Mouse (Mus musculus) forebrain, embryonic 10.5 days (tissue): ENCODE data around the gene Rasgef1b. TPM values are rescaled to one million over a fixed set of nuclear protein-coding genes. Genes with fewer than 3 reads are reported as not detected.

ENCODE experiments used
- DNase-seq: peaks from one replicate; pipeline ENCODE4 v3.0.0-alpha.2; 2017; ENCODE audit warnings: low spot score; ENCODE audit errors: extremely low spot score
- H3K27ac ChIP-seq: fragments of 300-500 bp; sonication (generic); 2 replicates; pipeline ENCODE4 v1.5.1; 2016; ENCODE audit warnings: mild to moderate bottlenecking
- H3K27me3 ChIP-seq: fragments of 300-500 bp; sonication (generic); 2 replicates; pipeline ENCODE4 v1.6.1; 2016; ENCODE audit warnings: mild to moderate bottlenecking; ENCODE audit not compliant: poor library complexity, severe bottlenecking
- H3K36me3 ChIP-seq: fragments of 300-500 bp; sonication (generic); replicated peaks from 2 replicates; pipeline ENCODE4 v1.6.1; 2016; ENCODE audit warnings: mild to moderate bottlenecking, moderate library complexity
- H3K4me1 ChIP-seq: fragments of 300-500 bp; sonication (generic); 2 replicates; pipeline ENCODE4 v1.6.1; 2016
- H3K4me3 ChIP-seq: fragments of 300-500 bp; sonication (generic); 2 replicates; pipeline ENCODE4 v1.5.1; 2016; ENCODE audit warnings: mild to moderate bottlenecking, moderate library complexity
- H3K9me3 ChIP-seq: fragments of 300-500 bp; sonication (generic); 2 replicates; pipeline ENCODE4 v1.6.1; 2016; ENCODE audit warnings: mild to moderate bottlenecking, moderate library complexity
- WGBS: fragments of 180-500 bp; shearing (Covaris S2); methylation state at CpG from one replicate; pipeline ENCODE4 v1.1.7; 2016; 5-methylcytosine and 5-hydroxymethylcytosine counted together
- polyA plus RNA-seq: library from polyadenylated mRNA; unstranded; fragments of >200 nt; fragmentation: Nextera tagmentation; extraction: Ambion mirVana; gene quantifications from 2 replicates; pipeline ENCODE4 v1.2.1, GENCODE M21; 2016

Rasgef1b gene
- polyA plus RNA-seq, 1 experiment from 2014 or later = 9.5 TPM

GRCm38 (mm10) chr5:99689909-99690308, 39.0 kb downstream of the Rasgef1b start:
- Histone ChIP-seq H3K27me3 (no peaks in the 10 kb centered on the region), H3K9me3 (no peaks in the 10 kb centered on the region), H3K36me3 (no peaks in the 10 kb centered on the region), H3K4me3 (no peak overlapping the region), H3K27ac (no peak overlapping the region), H3K4me1 (peaks cover 33% of the 10 kb centered on the region)
- no peak for DNase-seq
- WGBS = 77% methylated on average over 7 of the region's 7 CpGs

GRCm38 (mm10) chr5:99687894-99688293, 41.0 kb downstream of the Rasgef1b start:
- 6% methylated on average over 6 of the region's 6 CpGs for WGBS
- no peaks in the 10 kb centered on the region for H3K9me3 ChIP-seq
- peaks cover 2% of the 10 kb centered on the region; the same call in 1 of the 2 replicates for H3K27me3 ChIP-seq
- peak overlapping the region; percentile 17; the same call in 1 of the 2 replicates for H3K27ac ChIP-seq
- peaks cover 44% of the 10 kb centered on the region for H3K4me1 ChIP-seq
- no peak overlapping the region for H3K4me3 ChIP-seq
- H3K36me3 ChIP-seq = no peaks in the 10 kb centered on the region
- peak; percentile 25 for DNase-seq

- Histone ChIP-seq H3K4me3 (no peak overlapping the region), H3K9me3 (no peaks in the 10 kb centered on the region), H3K36me3 (no peaks in the 10 kb centered on the region), H3K27ac (no peak overlapping the region), H3K4me1 (peaks cover 32% of the 10 kb centered on the region), H3K27me3 (peaks cover 4% of the 10 kb centered on the region; the same call in 1 of the 2 replicates)
- WGBS = 63% methylated on average over 2 of the region's 2 CpGs
- no peak for DNase-seq
These were observed 44.8 kb downstream of the Rasgef1b start for GRCm38 (mm10) chr5:99684023-99684422.

GRCm38 (mm10) chr5:99669971-99670571, 58.8 kb downstream of the Rasgef1b start:
- no peaks in the 10 kb centered on the region for H3K9me3 ChIP-seq
- H3K4me1 ChIP-seq = peaks cover 6% of the 10 kb centered on the region; the same call in 1 of the 2 replicates
- no peaks in the 10 kb centered on the region for H3K27me3 ChIP-seq
- DNase-seq = no peak
- WGBS = 83% methylated on average over 9 of the region's 9 CpGs
- H3K36me3 ChIP-seq = no peaks in the 10 kb centered on the region
- H3K27ac ChIP-seq = no peak overlapping the region
- H3K4me3 ChIP-seq = no peak overlapping the region

- no peak for DNase-seq
- no peaks in the 10 kb centered on the region for H3K36me3 ChIP-seq
- peaks cover 20% of the 10 kb centered on the region for H3K4me1 ChIP-seq
- 69% methylated on average over 5 of the region's 5 CpGs for WGBS
- no peak overlapping the region for H3K27ac ChIP-seq
- no peaks in the 10 kb centered on the region for H3K27me3 ChIP-seq
- H3K4me3 ChIP-seq = no peak overlapping the region
- no peaks in the 10 kb centered on the region for H3K9me3 ChIP-seq
These were observed 72.8 kb downstream of the Rasgef1b start for GRCm38 (mm10) chr5:99656024-99656423.

- Histone ChIP-seq H3K36me3 (no peaks in the 10 kb centered on the region), H3K4me1 (peaks cover 24% of the 10 kb centered on the region), H3K27me3 (no peaks in the 10 kb centered on the region), H3K4me3 (no peak overlapping the region), H3K9me3 (no peaks in the 10 kb centered on the region), H3K27ac (no peak overlapping the region)
- no peak for DNase-seq
- WGBS = 79% methylated on average over 10 of the region's 10 CpGs
These were observed 75.9 kb downstream of the Rasgef1b start for GRCm38 (mm10) chr5:99652931-99653330.

GRCm38 (mm10) chr5:99641407-99641806, 87.5 kb downstream of the Rasgef1b start:
- Histone ChIP-seq H3K4me1 (peaks cover 20% of the 10 kb centered on the region), H3K27ac (no peak overlapping the region), H3K36me3 (no peaks in the 10 kb centered on the region), H3K9me3 (no peaks in the 10 kb centered on the region), H3K27me3 (no peaks in the 10 kb centered on the region), H3K4me3 (no peak overlapping the region)
- no peak for DNase-seq
- 88% methylated on average over 6 of the region's 6 CpGs for WGBS

GRCm38 (mm10) chr5:99636575-99636974, 92.3 kb downstream of the Rasgef1b start:
- WGBS = 59% methylated on average over 7 of the region's 7 CpGs
- H3K4me1 ChIP-seq = peaks cover 18% of the 10 kb centered on the region
- H3K36me3 ChIP-seq = no peaks in the 10 kb centered on the region
- DNase-seq = no peak
- H3K27ac ChIP-seq = peak overlapping the region; percentile 58; the same call in 1 of the 2 replicates
- no peak overlapping the region for H3K4me3 ChIP-seq
- H3K27me3 ChIP-seq = no peaks in the 10 kb centered on the region
- no peaks in the 10 kb centered on the region for H3K9me3 ChIP-seq

- DNase-seq = no peak
- 88% methylated on average over 8 of the region's 8 CpGs for WGBS
- H3K27me3 ChIP-seq = no peaks in the 10 kb centered on the region
These were observed 94.8 kb downstream of the Rasgef1b start for GRCm38 (mm10) chr5:99634010-99634541.

GRCm38 (mm10) chr5:99633548-99633947, 95.3 kb downstream of the Rasgef1b start:
- Histone ChIP-seq H3K9me3 (no peaks in the 10 kb centered on the region), H3K27ac (no peak overlapping the region), H3K36me3 (no peaks in the 10 kb centered on the region), H3K4me1 (peaks cover 16% of the 10 kb centered on the region), H3K4me3 (no peak overlapping the region), H3K27me3 (no peaks in the 10 kb centered on the region)
- WGBS = 95% methylated on average over 1 of the region's 1 CpGs
- no peak for DNase-seq

More at GRCm38 (mm10) chr5:99634010-99634541, 94.8 kb downstream of the Rasgef1b start:
- Histone ChIP-seq H3K4me1 (peaks cover 16% of the 10 kb centered on the region), H3K9me3 (no peaks in the 10 kb centered on the region), H3K27ac (no peak overlapping the region), H3K36me3 (no peaks in the 10 kb centered on the region), H3K4me3 (no peak overlapping the region)

GRCm38 (mm10) chr5:99632649-99633310, 96.1 kb downstream of the Rasgef1b start:
- H3K27me3 ChIP-seq = 0 out of 2 replicates have a peak, but pooled peaks cover 1% of the 10 kb centered on the region
- 88% methylated on average over 11 of the region's 11 CpGs for WGBS
- DNase-seq = no peak
- no peak overlapping the region for H3K4me3 ChIP-seq
- no peaks in the 10 kb centered on the region for H3K36me3 ChIP-seq
- H3K4me1 ChIP-seq = peaks cover 16% of the 10 kb centered on the region
- H3K9me3 ChIP-seq = no peaks in the 10 kb centered on the region
- H3K27ac ChIP-seq = no peak overlapping the region

GRCm38 (mm10) chr5:99630087-99630486, 98.8 kb downstream of the Rasgef1b start:
- Histone ChIP-seq H3K27ac (no peak overlapping the region), H3K27me3 (peaks cover 7% of the 10 kb centered on the region; the same call in 1 of the 2 replicates), H3K4me3 (no peak overlapping the region), H3K36me3 (no peaks in the 10 kb centered on the region), H3K9me3 (no peaks in the 10 kb centered on the region), H3K4me1 (peaks cover 25% of the 10 kb centered on the region)
- DNase-seq = no peak
- WGBS = 82% methylated on average over 7 of the region's 7 CpGs

- H3K9me3 ChIP-seq = no peaks in the 10 kb centered on the region
- no peaks in the 10 kb centered on the region for H3K36me3 ChIP-seq
- WGBS = 80% methylated on average over 3 of the region's 3 CpGs
- H3K27me3 ChIP-seq = peaks cover 13% of the 10 kb centered on the region; the same call in 1 of the 2 replicates
- no peak overlapping the region for H3K4me3 ChIP-seq
- no peak overlapping the region for H3K27ac ChIP-seq
- peaks cover 34% of the 10 kb centered on the region for H3K4me1 ChIP-seq
- no peak for DNase-seq
These were observed 103.3 kb downstream of the Rasgef1b start for GRCm38 (mm10) chr5:99625603-99626002.
